Mouse (Mus musculus): ENCODE data around the gene Tspan5.

Tspan5 gene

DNA sequence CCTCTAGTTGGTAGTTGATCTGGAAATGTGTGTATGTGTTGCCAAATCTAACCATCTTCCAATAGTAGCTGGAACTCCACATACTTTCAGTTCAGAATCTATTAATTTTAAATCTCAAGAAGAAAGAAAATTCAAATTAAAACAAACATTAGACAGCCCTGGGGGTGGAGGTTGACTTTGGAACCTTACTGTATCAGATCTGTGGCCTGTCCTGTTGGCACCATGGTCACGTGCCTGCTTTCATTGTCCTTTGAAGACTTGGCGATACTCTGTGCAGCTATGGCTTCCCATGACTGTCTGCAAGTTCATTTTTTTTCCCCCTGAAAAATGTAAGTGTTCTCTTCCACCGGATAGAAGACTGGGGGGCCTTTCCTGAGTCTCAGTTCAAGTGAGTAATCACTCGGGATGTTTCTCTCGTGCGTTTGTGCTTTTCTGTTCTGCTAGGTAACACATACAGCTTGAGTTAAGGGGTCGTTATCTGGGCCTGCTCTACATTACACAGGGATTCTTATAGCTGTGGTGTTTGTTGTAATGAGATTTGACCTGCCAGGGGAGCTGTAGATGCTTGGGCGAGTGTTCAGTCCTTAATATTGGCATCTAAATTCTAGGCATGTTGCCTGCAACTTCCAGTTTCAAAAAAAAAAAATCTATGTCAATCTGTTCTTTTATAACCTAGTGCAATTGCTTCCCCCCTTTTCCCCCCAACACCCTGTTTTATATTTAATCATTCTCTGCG lies 32.0 kb downstream of the Tspan5 start:
- DNase-seq (ENCODE audit: low spot score) = no peak

DNA sequence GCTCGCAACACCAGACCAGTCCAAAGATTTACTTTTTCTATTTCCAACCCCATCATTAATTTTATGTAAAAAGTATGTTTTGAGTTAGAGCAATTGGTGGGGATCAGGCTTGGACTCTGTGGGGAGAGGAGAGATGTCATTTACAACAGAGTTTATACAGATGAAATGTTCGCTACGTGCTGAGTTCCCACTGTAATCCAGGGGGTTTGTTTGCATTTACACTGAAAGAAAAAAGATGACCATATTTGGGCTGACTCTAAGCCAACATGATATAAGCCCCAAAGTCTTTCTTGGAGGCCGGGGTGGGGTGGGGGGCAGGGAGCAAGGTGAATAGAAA lies 32.6 kb downstream of the Tspan5 start:
- DNase-seq (ENCODE audit: low spot score) = no peak

DNA sequence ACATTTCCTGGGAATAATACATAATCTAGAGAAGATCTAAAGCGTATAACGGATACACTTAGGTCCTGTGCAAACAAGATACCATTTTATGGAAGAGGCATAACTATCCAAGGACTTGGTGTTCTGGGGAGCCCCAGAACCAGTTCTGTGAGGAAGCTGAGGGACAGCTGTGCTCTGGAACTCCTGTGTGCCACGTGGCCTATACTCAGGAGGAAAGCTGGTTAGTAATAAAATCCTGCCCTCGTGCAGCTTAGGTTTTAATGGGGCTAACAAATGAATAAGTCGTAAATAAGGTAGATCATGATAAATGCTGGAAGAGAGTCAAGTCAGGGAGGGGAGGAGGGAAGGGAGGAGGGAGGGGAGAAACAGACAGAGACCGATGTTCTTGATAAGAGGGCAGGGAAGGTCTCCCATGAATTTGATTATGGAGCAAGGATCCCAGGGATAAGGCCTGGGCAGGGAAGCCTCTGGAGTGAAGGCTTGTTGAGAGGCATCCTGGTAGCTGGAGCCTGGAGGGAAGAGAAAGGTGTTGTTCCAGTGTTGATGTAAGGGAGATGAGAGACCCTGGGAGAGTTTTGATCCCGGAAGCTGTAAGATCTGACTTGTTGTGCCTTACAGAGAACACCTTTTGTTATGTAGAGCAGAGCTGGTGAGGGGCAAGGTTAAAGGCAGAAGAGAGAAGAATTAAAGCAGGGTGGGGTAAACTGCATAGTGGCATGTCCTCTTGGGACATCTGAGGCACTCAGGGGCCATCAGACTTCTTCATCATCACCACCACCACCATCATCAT lies 34.1 kb downstream of the Tspan5 start:
- no peak for DNase-seq (ENCODE audit: low spot score)

DNA sequence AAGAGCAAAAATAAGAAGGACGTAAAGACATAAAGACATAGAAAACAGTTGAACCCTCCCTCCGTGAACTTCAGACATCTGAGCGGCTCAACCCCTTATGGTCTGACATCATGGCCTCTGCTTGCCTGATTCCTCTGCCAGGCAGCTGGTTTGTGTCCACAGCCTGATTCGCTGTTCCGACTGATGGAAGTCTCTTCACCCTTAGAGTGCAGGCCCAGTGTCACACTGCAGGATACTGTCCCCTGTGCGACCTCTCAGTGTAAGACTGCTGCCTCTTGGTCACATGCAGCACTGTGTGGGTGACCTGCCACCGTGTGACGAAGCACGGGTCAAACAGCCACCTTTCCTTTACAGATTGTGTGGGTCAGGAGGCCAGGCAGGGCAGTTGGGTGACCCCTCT lies 39.5 kb downstream of the Tspan5 start:
- DNase-seq (ENCODE audit: low spot score) = no peak

DNA sequence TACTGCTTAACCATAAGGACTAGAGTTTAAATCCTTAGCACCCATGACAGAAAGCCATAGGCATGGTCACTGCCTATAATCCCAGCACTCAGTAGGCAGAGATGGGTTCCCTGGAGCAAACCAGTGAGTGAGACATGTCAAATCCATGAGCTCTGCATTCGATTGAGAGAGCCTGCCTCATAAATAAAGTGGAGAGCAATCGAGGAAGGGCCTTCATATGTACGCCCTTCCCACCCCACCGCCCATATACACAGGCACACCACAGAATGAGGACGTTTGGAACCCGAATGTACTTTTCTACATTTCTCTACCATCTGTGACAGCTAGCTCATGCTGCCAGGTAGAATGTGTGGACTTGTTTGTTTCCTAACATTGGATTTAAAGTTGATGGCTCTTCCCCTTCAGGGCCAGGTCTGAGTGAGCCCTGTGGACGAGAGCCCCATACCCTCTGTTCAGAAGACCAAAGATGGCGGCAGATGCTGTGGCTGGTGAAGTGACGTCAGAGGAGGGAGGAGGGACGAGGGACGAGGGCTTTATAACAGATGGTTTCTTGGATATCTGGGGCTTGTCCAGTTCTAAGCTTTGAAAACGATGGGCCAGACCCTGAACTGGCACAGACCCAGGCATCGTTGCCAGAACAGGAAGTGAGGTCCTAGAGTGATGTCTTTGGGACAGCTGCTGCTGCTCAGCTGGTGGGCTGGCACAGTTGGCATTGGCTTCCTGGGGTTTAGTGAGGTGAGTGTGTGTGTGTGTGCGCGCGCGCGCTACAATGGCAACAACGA lies 42.1 kb downstream of the Tspan5 start:
- DNase-seq (ENCODE audit: low spot score) = no peak

DNA sequence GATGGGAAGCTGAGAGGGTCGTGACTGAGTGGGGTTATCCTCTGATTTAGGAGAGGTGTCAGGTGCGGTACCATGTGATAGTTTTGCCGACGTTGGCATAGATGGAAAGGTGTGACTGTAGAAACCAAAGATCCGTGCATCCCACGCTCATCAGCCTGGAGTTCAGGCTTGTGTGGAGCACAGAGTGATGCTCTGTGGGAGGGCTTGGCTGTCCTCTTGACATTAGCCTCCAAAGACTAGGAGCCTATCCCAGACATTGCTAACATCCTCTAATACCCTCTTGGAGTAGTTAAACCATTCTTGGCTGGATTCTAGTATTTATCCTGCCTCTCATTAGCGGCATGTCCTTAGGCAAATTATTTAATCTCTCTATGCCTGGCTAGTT lies 42.6 kb downstream of the Tspan5 start:
- no peak for DNase-seq (ENCODE audit: low spot score)

DNA sequence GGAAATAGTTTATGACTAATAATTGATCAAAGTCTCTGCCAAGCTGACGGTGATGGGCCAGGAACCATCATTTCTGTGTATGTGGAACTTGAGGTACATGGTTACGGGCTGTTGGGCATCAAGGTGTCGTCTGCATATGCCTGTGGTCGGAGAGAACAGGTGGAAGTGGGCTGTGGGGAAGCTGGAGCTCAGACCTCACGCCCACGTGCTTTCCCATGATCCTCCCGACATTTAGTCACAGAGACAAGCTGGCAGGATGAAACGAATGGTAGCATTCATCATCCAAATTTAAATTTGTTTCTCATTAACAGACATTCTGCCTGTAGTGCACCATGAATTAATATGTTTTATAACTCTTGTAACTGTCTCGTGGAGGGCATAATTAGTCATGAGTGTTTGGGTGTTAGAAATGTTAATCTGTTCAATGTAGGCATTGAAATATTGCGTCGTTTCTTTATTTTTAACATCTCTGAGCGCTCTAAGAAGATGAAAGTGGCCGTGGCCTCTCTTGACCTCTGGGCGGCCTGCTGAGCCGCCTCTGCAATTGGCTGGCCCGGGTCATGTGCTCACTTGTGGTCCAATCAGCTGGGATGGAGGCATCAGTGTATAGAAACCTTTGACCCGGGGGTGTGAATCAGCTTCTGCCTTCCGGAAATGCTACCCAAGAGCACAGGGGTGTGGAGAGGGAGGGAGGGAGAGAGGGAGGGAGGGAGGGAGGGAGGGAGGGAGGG lies 45.9 kb downstream of the Tspan5 start:
- DNase-seq (ENCODE audit: low spot score) = no peak

DNA sequence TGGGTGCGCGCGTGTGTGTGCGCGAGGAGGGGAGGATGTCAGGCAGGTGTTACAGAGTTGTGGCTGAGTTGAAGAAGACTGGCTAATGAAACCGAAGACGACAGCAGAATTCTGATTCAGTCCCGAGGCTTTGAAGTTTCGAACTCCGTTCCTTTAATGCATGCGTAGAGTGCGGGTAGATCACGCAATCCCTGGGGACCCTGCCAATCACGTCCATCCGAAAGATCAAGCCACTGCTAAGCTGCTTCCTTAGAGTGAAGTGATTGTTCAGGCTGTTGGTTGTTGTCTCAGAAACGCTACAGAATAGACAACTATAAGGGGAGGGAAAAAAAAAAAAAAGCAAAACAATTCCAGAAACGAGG lies 46.5 kb downstream of the Tspan5 start:
- no peak for DNase-seq (ENCODE audit: low spot score)

DNA sequence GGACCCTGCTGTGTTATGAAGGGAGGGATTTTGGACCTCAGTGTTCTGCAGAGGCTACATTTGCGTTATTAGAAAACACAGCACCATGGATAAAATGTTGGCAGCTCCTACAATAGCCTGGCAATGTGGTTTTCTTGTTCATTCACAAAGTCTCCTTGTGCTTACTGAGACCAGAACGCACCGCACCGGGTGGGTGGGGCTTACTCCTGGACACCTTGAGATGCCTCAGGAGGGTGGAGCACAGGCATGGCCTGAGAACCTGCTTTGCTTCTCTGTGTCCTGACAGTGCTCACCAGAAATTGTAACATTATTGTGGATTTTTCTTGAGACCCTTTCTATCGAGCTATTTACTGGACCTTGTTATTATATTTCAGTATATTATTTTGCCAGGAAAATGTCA lies 47.3 kb downstream of the Tspan5 start:
- no peak for DNase-seq (ENCODE audit: low spot score)

DNA sequence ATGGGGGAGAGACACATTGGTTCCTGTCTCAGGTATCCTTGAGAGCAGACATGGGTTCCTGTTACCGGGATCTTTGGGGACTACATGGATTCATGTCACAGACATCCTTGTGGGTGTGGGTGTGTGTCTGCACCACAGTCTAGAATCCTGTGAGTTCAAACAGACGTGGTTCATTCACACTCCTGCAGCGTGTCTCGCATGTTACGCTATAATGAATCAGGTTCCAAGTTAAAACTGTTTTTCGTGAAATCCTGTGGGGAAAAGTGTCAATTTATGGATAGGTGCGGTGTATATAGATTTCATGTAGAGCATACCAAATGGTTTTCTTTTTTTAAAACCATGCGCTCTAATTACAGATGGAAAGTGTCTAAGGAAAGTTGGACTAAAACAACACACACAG lies 52.5 kb downstream of the Tspan5 start:
- DNase-seq (ENCODE audit: low spot score) = no peak

DNA sequence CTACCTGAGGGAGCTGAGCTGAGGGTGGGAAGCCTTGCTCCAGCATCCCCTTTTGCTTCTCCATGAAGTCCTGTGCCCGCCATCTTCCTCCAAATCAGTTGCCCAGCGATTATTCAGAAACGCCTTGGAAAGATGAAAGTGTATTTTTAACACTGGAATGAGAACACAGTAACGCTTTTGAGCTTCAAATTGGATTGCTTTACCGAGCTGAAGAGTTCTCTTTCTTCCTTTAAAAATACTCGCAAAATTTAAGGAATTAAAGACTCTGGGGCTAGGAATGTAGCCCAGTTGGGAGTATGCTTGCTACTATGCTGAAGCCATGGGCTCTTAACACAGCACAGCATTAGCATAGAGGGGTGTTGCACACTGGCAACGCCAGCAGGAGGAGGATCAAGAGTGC lies 54.0 kb downstream of the Tspan5 start:
- DNase-seq (ENCODE audit: low spot score) = no peak

DNA sequence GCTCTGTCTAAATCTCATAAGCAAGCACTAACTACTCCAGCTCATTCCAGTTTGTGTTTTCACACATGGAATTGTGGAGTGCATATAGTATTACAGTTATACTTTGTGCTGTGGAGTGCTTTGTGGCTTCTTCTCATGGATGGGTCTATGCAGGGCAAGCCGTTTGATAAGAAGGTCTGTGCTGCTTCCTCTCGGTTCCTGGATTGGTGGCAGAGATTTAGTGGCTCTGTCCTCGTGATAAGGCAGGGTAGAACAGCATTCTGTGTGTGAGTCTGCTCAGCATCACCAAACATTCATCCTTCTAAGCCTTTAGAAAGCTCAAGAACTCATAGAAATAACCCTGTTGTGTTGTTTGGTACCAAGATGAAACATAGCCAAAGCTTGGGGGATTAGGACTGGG lies 54.6 kb downstream of the Tspan5 start:
- DNase-seq (ENCODE audit: low spot score) = no peak

DNA sequence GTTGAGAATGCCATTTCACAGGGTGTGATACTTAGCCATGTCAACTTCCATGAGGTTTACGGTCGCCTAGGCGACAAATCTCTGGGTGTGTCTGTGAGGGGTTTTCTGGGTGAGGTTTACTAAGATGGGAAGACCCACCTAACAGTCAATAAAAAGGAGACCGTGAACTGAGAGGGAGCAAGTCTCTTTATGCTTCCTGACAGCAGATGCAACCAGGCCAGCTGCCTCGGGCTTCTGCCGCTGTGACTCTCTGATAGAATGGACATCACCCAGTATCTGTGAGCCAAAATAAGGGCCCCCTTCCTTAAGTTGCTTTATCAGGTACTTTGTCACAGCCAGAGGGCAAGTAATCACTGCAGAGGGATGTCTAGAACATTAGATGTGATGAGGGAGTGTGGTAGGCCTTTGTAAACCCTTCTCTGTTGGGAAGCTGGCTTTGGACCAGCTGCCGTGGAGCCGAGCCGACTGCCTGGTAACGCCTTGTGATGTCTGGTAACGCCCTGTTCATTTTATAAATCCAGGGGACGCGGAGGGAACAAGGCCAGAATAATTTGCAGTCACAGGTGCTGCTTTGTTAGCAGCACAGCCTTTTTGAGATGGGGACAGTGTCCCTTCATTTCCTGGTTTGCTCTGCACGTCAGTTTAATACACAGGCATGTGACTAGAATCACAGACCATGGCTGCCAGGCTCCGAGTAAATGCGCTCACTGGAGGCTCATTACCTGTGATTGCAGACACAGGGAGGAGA lies 58.8 kb downstream of the Tspan5 start:
- peak; percentile 21 for DNase-seq (ENCODE audit: low spot score)

DNA sequence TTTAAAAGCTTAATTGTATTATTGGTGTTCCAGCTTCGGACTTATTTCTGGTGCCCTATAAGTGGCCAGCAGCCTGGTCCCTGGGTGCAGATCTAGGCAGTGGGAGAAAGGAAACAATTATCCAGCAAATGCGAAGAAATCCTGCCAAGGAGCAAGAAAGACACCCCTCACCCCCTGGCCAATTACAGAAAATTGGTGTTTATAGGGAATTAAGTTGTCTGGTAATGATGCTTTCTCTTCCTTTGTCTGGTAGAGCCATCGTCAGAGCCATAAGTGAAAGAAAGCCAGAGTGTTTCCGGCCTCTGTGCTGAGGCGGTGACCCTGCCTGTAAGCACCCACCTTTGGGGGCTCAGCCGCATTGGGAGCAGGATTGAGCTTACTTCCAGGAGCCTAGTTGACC lies 59.7 kb downstream of the Tspan5 start:
- no peak for DNase-seq (ENCODE audit: low spot score)

DNA sequence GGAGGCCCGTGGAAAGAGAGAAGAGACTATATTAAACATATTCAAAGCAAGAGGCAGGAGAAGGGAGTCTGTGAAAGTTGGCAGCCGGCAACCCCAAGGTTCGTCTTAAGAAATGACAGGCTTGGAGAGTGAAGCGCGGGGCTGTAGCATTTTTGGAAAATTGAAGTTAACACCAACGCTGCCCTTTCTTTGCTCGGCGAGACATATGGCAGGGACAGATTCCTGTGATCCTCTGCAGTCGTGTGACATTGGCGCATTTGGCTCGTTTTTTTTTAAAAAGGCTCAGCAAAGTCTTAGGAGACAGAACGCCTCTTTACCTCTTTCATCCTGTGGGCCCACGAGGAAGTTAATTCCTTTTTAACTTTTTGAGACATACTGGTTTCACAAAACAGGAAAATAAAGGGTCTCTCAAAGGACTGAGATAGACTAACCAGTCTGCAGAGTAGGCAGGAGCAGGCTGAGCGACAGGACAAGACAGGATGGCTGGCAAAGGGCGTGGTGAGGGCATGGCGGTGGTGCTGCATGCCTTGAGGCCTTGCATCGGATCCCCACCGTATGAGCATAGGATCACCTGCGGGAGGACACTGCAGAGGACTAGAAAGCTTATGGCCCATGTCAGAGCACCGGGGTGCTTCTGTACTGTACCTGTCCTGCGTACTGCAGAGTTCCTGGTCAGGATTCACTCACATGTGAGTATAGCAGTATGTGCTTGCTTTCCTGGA lies 60.9 kb downstream of the Tspan5 start:
- DNase-seq (ENCODE audit: low spot score) = no peak

DNA sequence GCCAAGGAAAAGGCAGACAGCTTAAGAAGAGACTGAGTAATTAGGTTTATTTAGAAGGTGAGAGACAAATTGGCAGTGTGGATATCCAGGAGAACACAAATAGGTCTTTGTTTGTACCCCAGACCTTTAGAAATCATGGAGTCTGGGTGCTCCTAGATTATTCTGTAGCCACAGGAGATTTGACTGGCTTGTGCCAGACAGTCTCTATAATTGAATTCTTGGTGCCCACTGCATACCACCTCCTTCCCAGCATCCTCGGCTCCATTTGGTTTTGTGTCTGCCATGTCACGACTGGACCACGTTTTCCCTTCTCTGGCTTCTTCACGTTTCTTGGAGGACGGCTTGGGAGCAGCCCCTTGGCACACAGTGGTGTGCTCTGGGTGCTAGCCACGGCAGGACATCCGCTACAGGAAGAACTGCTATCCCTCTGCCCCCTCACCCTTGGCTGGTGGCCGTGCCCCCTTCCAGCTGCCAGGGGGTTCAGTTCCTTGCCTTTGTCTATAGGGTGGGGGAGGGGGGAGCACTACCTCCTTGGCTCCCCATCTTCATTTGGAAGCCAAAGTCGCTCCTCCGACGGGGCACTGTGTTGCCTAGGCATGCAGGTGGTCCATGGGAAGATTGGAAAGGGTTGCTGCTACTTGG lies 61.6 kb downstream of the Tspan5 start:
- DNase-seq (ENCODE audit: low spot score) = no peak

DNA sequence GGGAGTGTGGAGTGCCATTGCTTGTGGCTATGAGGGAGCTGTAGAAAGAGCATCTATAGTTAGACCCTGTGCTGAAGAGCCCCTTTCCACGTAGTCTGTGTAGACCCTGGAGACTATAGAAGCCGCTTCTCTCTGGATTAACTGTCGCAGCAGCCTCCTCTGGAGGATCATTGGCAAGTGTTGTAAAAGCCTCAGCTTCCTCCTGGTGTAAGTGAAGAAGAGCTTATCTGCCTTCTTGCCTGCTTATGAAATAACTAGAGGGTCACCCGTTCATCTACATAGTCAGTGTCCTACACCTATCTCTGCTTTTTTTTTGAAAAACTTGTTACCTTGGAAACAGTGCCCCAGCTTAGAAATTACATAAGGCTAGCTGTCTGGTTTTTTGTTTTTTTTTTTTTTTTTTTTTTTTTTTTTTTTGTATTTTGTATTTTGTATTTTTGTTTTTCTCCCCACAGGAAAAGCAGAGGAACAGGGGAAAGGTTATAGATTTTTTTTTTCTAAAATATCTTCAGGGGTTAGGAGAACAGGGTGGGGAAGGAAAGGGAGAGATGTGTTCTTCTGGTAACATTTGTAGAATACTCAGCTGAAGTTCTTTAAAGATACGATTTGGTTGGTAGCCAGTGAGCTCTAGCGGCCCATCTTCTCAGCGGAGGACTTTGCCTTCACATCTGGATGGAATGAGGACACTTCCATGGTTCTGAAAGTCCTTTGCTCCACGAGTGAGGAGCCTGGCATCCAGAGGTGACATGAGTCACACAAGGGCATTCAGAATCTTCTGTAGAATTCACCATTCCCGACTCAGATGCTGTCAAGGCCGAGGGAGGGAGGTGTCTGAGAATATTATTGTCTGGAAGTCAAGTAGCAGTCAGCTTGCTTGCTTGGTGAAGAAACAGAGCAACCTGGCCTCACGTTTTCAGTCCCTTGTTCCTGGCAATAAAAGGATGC lies 62.4 kb downstream of the Tspan5 start:
- no peak for DNase-seq (ENCODE audit: low spot score)

DNA sequence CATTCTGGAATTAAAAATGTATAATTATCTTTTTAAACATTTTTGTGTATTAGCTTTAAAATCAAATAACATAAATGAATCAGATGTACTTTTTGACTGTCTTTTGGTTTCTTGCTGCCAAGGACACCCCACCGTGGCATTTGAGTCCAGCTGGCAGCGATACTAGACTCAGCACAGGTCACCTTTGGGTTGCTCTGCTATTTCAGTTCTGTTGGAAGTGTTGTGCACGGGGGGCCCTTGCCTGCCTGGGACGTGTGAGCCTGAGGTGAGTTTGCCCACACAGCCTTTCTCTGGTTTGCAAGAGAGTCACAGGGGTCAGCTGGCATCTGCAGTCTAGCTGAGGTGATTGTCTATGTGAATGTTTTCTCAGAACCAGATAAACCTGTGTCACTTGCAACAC lies 65.8 kb downstream of the Tspan5 start:
- DNase-seq (ENCODE audit: low spot score) = no peak

DNA sequence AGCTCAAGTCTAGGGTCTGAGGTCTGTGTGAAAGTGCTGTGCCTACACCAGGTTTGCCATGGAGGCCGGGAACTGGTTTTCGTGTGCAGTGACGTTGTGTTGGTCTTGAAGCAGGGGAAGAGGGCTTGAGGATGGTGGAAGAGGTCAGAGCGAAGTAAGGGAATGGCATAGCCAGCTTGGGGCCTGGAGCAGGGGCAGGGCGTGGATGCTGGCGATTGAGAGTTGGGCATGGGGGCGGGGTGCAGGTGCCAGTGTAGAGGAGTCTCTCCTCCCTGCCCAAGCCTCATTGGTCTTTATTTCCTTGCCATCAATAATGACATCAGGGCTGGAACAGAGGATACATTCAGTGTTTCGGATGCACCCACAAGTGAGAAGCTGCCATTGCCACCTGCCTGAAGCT lies 67.5 kb downstream of the Tspan5 start:
- DNase-seq (ENCODE audit: low spot score) = no peak

Measured in ovary, postnatal 14 days (tissue).